ENCODE assay signal across 33 mouse cellular contexts in the genomic region with DNA sequence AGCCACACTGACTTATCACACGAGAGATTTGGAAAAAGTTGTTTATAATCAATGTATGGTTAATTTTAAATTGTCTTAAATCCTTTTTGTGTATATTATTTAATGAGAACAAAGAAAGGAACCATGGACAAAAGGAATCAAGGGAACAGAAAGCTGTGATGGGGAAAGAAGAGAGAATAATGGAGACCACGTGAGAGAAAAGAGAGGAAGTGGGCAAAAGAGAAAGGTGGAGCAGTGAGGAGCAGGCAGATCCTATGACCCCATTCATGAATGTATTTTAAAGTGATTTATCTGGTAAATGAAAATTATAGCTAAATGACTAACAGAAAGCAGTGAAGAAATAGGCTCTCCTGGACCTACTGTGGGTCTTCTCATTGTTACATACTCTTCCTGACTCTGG.
"Had no signal": no experiment of that assay in that cellular context is flagged by ENCODE, and none has a peak within 500 bp of the region (broad histone marks: within the 10 kb centered on the region; RNA-seq: fewer than 3 reads in every experiment).

No protein-coding gene starts in this region.

- H3K4me3 ChIP-seq: left cerebral cortex, adult 2 months; limb, embryonic 10.5 days; limb, embryonic 12.5 days; limb, embryonic 13.5 days; limb, embryonic 15.5 days; liver, embryonic 12.5 days; liver, embryonic 13.5 days; liver, embryonic 15.5 days; lung, embryonic 15.5 days; megakaryocyte, embryonic 14.5 days; midbrain, embryonic 10.5 days; midbrain, embryonic 12.5 days; midbrain, embryonic 13.5 days; midbrain, embryonic 15.5 days; myocyte; neural tube, embryonic 12.5 days had no signal

- ATAC-seq: liver, embryonic 12.5 days; liver, postnatal 0 days; lung, postnatal 0 days; midbrain, embryonic 13.5 days; midbrain, embryonic 15.5 days; midbrain, embryonic 16.5 days had no signal

- H3K4me1 ChIP-seq: limb, embryonic 10.5 days; limb, embryonic 12.5 days; limb, embryonic 13.5 days; limb, embryonic 15.5 days; liver, embryonic 12.5 days; liver, embryonic 13.5 days; liver, embryonic 15.5 days; lung, embryonic 15.5 days; midbrain, embryonic 12.5 days; midbrain, embryonic 13.5 days; midbrain, embryonic 15.5 days; neural tube, embryonic 12.5 days had no signal

- H3K27ac ChIP-seq: left cerebral cortex, adult 2 months; limb, embryonic 10.5 days; limb, embryonic 12.5 days; limb, embryonic 13.5 days; limb, embryonic 15.5 days; liver, embryonic 12.5 days; liver, embryonic 13.5 days; liver, embryonic 14.5 days; liver, embryonic 15.5 days; lung, embryonic 15.5 days; macrophage; midbrain, embryonic 10.5 days; midbrain, embryonic 12.5 days; midbrain, embryonic 13.5 days; midbrain, embryonic 15.5 days; neural tube, embryonic 12.5 days had no signal

- H3K9me3 ChIP-seq: limb, embryonic 10.5 days; limb, embryonic 12.5 days; limb, embryonic 13.5 days; limb, embryonic 15.5 days; liver, embryonic 12.5 days; liver, embryonic 13.5 days; liver, embryonic 15.5 days; lung, embryonic 15.5 days; megakaryocyte, embryonic 14.5 days; midbrain, embryonic 10.5 days; midbrain, embryonic 12.5 days; midbrain, embryonic 13.5 days; midbrain, embryonic 15.5 days; neural tube, embryonic 12.5 days had no signal

- H3K9ac ChIP-seq: limb, embryonic 12.5 days; limb, embryonic 13.5 days; limb, embryonic 15.5 days; liver, embryonic 12.5 days; liver, embryonic 13.5 days; liver, embryonic 14.5 days; liver, embryonic 15.5 days; liver, postnatal 0 days; lung, embryonic 14.5 days; lung, embryonic 15.5 days; midbrain, embryonic 12.5 days; midbrain, embryonic 13.5 days; midbrain, embryonic 15.5 days; neural tube, embryonic 12.5 days had no signal

- DNase-seq: left cerebral cortex, postnatal 4 days; liver; liver, embryonic 13.5 days; liver, postnatal 0 days; lung, adult 18-20 months; lung, adult 2 months; lung, embryonic 14.5 days; lung, postnatal 10 days; lung, postnatal 14 days; lung, postnatal 36 days; lung, postnatal 4 days; midbrain, embryonic 14.5 days had no signal

- H3K36me3 ChIP-seq: limb, embryonic 10.5 days; limb, embryonic 12.5 days; limb, embryonic 15.5 days; liver, embryonic 12.5 days; liver, embryonic 13.5 days; liver, embryonic 15.5 days; lung, embryonic 15.5 days; midbrain, embryonic 10.5 days; midbrain, embryonic 12.5 days; midbrain, embryonic 13.5 days; midbrain, embryonic 15.5 days; neural tube, embryonic 12.5 days had no signal

- H3K4me2 ChIP-seq: limb, embryonic 12.5 days; limb, embryonic 13.5 days; limb, embryonic 15.5 days; liver, embryonic 11.5 days; liver, embryonic 12.5 days; liver, embryonic 13.5 days; liver, embryonic 15.5 days; lung, embryonic 14.5 days; lung, embryonic 15.5 days; midbrain, embryonic 11.5 days; midbrain, embryonic 12.5 days; midbrain, embryonic 13.5 days; midbrain, embryonic 15.5 days; neural tube, embryonic 12.5 days had no signal

- H3K27me3 ChIP-seq: limb, embryonic 12.5 days; limb, embryonic 13.5 days; limb, embryonic 15.5 days; liver, embryonic 12.5 days; liver, embryonic 13.5 days; liver, embryonic 15.5 days; lung, embryonic 15.5 days; megakaryocyte, embryonic 14.5 days; midbrain, embryonic 12.5 days; midbrain, embryonic 13.5 days; midbrain, embryonic 15.5 days; neural tube, embryonic 12.5 days had no signal
